Mouse (Mus musculus) gastrocnemius, postnatal 10 days (tissue): ENCODE results near the gene Angptl2. TPM values are rescaled to one million over a fixed set of nuclear protein-coding genes. Genes with fewer than 3 reads are reported as not detected.
A peak's percentile ranks its signal among the peaks of the same experiment; 100 is the strongest.
"Not testable (repeated sequence)": the region's sequence is repeated elsewhere in the genome, so short reads cannot be mapped to it uniquely, and the experiment has no call there.

ENCODE experiments used
- DNase-seq: peaks from one replicate; pipeline ENCODE4 v3.0.0; 2021; ENCODE audit warnings: mixed read lengths
- total RNA-seq, 2 experiments: library from RNA; stranded (reverse); gene quantifications; 2 replicates each; pipeline ENCODE4 v1.2.3; 2021

Gene Angptl2
- total RNA-seq, 2 experiments from 2014 or later = 258 to 272 TPM

DNA sequence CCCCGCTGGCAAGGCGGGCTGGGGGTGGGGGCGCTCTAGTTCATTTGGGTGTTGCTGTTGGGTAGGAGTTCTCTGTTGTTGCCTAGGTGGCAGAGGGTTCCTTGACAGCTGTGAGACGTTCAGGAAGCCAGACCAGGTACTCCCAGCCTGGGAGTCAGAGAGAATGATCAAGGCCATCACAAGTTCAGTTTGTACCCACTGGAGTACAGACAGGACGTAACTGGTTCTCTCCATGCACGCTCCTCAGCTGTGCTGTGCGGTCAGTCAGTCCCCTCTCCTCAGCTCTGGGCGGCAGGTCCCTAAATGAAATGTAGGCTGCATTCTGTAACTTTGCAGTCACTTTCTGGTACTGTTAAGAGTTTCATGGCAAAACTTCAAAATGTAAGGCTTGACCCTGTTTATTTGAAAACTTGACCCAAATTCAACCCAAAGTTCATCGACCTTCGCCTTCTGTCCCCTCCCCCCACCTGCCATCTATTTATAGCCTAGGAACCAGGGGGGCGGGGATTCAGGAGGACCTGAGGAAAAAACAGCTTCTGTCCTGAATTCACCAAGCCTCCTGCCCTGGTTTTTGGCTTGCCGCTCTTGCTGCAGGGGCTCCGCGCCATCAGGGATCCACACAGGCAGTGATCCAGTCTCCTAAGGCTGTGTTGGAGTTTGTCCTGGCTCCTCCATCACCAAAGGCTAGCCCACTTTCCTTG lies 15.4 kb upstream of the Angptl2 start:
- no peak for DNase-seq

DNA sequence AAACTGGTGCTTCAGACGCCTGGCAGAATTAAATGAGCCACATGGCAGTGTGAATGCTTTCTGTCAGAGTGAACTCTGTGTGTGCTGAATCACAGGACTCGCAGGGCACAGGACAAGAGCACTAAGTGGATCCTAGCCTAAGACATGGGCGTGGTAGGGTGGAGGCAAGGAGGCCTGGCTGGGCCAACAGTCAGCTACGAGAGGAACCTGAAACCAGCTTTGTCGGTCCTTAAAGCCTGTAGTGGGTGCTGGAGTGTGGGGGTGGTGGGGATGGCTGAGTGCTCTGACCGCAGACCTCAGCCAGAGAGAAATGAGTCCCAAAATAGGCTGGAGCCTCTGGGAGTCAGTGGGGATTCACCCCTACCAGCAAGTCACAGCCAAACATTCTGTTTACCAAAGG lies 12.6 kb upstream of the Angptl2 start:
- DNase-seq = no peak

DNA sequence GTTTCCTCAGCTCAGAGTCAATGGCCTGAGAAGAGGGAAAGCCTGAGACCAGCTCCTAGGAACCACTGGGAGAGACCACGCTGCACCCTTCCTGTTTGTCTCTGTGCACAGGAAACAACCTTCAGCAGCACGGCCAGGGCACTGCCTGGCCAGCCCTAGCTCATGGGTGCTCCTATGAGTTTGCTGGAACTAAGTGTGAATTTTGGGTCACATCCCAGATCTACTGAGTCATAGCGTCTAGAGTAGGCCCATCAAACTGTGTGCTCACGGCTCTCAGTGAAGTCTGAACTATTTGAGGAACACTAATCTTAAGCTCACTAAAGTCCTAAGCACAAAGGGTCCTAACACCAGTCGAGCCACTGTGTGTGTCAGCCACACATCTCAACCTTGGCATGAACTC lies 10.9 kb upstream of the Angptl2 start:
- no peak for DNase-seq

DNA sequence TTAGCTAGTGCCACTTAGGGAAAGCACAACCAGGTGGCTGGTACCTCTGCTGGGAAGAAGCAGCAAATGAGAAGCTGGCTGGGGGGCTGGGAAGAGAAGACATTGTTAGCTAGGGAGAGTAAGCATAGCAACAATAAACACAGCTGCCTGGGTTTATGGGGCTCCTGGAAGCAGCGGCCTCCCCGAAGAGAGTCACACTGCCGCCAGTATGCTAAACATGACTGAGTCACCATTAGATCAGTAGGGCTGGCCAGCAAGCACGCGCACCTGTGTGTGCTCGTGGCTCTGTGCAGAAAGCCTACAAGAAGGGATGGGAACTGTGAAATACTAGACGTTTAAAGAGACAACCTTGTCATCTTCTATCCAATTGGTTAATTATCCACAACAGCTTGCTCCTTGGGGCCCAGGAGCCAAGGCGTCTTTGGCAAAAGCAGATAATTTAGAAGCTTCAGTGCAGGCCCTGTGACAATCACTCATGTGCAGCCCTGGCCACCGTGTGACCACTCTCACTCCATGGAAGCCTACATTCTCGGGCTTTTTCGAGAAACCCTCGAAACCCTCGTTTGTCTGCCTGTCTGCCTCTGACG lies 9.8 kb upstream of the Angptl2 start:
- no peak for DNase-seq

DNA sequence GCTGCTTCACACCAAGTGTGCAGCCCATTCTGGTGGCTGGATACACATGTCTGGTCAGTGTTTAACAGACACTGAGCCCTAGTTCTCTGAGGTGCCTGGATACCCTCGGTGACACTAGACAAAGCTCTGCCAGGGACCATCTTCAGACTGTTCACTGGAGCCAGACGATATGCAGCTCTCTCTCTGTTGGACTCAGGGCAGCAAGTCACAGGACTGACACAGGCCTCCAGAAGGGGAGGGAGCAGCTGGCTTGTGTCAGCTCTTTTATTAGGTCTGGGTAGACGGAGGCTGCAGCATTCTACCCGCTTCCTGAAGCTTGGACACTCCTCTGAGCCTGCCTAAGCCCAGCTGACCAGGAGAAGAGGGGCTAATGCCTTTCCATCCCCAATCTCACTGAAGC lies 8.8 kb upstream of the Angptl2 start:
- no peak for DNase-seq

DNA sequence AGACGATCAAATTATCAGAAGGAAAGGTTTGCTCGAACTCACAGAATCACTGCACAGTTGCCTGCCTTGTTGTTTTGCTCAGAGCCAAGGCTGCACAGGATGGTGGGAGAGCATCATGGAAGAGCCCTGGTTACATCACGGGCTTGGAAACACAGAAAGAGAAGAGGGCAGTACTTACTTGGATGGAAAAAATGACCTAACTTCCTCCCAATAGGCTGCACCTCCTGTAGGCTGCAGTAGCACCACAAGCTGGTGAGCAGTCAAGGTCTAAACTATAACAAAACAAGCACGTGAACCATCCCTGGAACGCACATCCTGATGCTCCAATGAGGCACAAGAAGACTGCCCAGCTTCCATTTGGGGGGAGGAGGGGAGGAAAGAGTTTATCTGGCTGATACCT lies 7.7 kb upstream of the Angptl2 start:
- no peak for DNase-seq

DNA sequence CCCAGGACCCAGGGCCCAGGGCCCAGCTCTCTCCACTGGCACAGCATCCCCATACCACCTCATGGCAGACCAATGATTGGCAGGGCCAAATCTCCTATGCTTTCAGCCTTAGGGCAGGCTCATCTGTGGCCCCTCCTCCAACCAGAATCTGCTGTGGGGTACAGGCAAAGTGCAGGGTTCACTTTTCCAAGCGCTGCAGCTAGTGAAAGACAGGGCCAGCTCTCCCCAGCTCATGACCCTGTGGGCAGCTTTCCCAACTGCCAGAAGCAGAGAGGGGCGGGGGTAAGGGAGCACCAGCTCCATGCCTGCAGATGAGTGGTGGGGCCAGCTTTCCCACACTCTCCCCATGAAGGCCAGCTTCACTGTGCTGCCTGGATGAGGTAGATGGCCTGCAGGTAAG lies 5.0 kb upstream of the Angptl2 start:
- DNase-seq = no peak

DNA sequence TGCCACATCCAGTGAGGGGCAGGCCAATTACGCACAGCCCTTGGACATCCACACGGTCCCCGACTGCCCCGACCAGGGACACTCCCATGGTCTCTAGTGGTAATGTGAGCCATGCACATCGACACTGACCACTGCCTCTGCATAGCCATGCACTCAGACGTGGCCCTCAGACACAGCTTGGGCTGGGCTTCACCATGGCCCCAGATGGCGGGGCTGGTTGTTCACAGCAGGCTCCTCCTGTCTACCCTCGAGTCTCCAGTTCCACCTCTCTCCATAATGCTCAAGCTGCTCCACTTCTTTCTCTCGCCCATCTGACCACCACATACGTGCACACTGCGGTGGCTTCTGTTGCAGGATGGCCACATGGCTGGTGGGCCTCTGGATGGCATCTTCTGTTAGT lies 4.6 kb upstream of the Angptl2 start:
- DNase-seq = not testable (repeated sequence)

DNA sequence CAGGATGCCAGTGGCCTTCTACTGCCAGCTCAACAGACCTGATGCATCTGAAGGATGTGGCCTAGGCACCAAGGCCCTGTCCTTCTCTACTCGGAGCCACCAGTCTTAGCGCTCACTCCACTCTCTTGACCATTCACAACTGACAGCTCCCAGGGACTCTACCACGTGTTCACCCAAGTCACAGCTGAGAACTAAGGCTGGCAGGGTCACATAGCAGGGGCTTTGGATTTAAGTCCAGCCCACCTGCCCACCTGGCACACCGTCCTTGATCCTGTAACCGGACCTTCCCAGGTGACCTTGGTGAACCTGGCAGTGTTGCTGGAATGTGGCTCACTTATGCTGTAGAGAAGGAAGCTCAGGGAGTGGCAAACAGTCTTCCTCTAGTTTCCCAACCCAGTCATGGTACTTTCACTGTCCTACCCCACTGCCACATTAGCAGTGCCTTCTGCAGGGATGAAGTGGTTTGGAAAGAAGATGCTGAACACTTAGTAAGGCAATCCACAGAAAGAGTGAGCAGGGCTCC lies 631 bp upstream of the Angptl2 start:
- no peak for DNase-seq

DNA sequence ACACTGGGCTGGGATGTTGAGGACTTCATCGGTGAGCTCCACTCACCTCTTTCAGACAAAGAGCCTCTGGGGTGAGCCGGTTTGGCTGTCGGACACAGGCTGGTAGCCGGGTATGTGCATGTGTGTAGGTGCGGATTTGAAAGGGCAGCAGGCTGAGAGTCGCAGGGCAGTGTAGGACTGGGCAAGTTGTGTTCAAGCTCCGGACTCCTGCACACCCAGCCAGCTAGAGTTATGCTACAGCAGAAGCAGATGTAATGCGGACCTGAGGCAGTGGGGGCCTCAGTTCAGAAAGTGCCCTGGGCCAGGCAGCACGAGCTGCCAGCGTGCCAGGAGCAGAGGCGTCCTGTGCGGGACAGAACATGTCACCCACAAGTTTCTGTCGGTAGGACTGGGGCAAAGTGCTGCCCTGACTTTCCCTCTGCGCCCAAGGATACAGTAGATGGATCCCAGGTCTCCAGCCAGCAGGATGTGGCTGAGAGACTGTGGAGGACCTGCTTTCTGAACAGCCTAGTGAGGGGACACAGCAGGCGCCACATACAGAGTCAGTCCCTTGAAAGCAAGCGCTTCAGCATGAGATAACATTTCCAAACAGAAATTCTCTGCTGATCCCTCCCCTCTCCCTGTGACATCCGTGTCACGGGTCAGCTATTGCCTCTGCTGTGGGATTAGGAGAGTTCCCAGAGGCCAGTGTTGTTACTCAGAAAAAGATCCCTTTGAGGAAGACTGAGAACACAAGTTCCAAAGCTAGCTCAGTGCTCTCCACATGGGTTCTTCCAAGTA lies 966 bp downstream of the Angptl2 start:
- DNase-seq = no peak

DNA sequence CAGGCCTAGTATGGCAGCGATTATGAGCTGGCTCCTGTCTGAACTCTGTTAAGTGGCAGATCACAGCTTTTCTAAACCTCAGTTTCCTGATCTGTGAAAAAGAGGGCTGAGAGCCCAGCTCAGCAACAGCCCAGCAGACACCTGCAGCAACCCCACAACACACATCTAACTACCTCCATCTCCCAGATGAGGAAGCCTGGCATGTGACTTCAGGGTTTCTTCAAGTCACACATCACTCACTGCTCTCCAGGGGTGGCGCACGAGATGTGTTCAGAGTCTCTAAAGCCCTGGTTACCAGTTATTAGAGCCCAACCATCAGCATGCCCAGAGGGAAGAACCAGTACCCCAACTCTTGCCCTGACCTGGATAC lies 1.5 kb downstream of the Angptl2 start:
- DNase-seq = no peak

DNA sequence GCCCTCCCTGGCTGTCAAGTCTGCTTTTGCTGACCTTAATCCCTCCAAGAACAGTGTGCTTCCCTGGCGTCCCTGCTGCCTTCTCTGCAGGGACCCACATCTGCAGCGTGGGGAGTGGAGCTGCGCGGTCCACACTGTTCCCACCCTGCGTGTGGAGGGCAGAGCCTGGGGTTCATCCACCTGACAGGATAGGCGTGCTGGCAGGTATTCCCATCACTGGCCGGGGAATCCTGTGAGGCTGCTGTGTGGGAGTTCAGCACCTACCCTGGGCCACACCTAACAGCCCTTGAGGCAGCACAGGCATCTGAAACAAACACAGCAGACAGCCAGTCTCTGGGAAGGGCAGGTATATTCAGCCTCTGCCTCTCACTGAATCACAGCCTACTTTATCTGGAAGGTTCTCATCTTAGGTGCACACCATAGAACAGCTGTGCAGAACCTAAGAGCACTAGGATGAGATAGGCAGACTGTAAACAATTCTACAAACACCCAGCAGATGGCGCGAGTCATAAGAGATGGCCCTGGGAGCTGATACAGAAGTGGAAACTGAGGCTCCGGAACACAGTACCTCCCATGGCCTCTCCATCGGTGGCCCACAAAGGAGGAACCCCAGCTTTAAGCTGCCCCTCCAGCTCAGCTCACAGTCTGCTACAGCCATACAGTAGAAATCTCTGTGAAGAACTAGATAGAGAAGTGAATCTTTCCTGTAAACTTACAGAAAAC lies 3.2 kb downstream of the Angptl2 start:
- DNase-seq = no peak

DNA sequence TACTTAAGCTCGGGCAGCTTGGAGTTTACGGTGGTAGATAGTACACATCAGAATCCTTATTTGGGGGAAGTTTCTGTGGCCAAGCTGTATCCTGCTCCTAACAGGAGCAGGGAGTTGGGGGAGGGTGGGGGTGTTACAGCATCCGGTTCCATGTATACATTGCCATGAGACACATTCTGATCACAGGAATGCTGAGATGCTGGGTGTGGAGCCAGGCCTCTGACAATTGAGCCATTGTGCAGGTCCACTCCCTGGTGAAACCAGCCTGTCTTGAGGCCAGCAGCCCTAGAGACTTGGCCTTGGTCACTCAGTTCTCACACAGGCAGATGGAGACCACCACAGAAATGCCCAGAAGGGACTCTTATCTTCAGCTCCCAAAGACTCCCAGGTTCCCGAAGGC lies 3.8 kb downstream of the Angptl2 start:
- no peak for DNase-seq

DNA sequence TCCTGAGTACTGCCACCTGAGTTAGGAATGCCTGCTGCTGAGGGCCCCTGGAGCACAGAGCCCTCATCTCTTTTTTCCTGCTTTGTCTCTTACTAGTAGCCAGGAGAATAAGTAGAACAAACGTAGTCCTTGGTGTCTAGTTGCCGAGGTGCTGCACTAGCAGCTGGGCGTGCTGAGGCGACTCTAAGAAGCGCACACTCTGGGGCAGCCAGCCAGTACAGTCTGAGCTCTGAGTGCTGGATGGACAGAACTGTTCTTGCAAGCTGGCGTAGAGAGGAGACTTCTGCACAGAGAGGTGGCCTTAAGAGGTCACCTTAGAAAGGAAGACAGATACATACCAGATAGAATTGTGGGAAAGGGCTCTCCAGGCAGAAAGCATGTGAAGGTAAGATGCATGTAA lies 4.4 kb downstream of the Angptl2 start:
- peak; percentile 64 for DNase-seq

DNA sequence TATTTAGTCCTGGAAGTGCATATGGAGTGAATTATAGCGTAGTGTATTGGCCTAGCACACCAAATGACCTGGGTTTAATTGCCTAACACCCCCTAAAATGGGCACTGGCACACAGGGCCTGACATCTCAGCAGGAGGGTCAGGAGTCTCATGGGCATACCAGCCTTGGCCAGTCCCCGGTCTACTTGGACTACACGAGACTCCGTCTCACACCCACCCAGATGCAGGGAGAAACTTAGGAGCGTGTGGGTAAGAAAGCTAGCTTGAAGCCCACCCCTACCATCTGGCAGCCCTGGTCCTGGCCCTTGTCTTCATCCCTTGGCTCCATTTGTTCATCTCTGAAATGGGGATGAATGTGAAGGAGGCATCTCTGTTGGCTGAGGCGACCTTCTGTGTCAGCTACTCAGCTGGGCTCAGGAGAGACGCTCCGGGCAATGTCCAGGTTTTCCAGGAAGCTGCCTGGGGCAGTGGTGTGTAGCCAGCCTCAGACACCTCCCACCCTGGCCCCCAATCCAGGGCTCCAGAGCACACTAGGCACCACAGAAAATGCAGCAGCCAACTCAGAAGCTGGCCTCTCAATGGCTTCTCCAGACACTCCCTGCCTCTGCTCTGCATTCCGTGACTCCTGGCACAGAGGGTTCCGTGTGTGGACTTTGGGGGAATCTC lies 4.9 kb downstream of the Angptl2 start:
- DNase-seq = no peak

DNA sequence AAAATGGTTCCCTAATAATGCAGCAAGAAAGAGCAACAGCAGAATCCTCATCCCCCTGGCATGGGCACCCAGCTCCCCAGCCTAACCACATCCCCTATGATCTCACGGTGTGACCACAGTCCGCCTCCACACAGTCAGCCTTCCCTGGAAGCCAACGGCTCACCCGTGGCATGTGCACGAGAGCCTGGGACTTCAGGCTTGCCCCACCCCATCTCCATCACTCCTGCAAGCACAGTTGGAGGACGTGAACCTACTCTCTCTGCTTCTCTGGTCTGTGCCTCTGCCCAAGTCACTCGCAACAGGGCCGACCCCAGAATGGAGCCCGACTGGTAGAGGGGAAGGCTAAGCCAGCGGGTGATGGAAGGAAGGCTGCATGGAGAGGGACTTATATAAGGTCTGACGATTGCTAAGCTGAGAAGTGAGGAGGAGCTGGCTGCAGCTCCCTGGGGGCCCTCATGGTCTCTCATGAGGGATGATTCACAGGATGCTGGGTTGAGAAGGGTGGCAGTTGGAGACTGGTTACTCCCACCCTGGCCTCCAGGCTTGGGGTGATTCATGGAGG lies 5.6 kb downstream of the Angptl2 start:
- DNase-seq = no peak

DNA sequence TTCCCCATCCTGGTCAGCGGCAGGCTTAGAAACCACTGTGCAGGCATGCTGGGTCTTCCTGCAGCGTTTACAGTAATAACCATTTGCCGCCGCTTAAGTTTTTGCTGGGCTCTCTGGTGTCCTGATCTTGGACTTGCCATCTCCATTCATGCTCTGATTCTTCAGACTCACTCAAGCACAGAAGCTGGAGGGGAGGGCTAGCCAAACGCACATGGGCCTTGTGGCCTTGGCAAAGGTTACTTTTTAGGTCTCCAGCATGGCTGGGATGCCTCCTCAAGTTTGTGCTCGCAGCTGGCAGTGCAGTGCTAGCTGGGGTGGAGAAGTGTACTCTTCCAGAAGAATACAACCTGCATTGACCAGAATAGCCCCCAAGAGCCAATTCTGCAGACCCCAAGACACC lies 6.6 kb downstream of the Angptl2 start:
- no peak for DNase-seq

DNA sequence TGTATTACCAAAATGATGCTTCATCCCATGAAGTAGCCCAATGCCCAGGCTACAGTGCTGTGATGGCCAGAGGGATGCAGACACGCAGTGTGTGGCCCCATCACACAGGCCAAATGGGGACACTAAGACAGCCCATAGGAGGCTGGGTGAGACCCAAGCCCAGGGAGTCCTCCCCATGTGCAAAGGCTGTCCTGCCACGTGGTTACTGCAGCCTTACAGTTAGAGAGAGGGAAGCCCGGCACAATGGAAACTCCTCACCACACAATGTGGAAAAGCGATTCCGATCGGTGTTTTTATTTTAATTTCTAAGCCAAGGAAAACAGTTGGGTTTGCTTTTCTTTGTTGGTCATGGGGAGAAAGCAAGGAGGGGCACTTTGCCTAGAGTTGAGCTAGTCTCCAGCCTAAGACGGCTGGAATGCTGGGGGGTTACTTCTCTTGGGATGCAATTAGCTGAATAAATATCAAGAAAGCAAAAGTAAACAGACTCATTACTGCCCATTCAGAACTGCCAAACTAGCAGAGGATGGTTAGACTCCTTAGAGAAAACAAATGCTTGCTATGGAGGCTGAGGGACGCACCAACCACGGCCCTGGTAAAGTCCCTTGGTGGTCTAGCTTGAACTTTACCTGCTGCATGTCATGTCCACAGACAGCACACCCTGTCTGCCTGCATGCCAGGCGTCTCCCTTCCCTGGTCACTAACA lies 7.9 kb downstream of the Angptl2 start:
- DNase-seq = no peak

DNA sequence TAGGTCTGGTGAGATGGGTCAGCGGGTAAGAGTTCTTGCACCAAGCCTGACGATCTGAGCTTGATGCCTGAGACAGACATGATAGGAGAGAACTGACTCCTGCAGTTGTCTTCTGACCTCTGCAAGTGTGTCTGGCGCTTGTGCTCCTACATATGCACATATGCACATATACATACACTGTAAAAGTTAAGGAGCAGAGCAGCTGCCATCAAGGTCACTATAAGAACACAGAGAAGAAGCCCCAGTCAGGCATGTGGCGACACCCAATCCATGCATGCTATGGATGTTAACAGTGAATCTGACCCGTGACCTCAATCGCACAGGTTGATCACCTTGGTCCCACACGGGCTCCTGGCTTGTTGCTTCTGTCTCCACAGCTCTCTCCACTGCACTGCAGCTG lies 10.1 kb downstream of the Angptl2 start:
- no peak for DNase-seq

DNA sequence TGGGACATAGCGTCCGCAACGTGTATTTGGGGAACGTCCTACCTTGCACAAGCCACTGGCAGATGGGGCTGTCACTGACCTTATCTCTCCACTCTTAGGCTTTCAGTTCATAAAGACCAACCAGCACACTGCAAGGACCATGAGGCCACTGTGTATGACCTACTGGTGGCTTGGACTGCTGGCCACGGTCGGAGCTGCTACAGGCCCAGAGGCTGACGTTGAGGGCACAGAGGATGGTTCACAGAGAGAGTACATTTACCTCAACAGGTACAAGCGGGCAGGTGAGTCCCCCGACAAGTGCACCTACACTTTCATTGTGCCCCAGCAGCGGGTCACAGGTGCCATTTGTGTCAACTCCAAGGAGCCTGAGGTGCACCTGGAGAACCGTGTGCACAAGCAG lies 12.2 kb downstream of the Angptl2 start:
- no peak for DNase-seq

DNA sequence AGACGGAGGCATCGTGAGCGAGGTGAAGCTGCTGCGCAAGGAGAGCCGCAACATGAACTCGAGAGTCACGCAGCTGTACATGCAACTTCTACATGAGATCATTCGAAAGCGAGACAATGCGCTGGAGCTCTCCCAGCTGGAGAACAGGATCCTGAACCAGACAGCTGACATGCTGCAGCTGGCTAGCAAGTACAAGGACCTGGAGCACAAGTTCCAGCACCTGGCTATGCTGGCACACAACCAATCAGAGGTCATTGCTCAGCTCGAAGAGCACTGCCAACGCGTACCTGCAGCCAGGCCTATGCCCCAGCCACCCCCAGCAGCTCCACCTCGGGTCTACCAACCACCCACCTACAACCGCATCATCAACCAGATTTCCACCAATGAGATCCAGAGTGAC lies 12.7 kb downstream of the Angptl2 start:
- no peak for DNase-seq
